Mouse (Mus musculus): ENCODE measurements around the gene Mrto4.

Gene Mrto4

GRCm38 (mm10) chr4:139338145-139338544, 14.2 kb downstream of the Mrto4 start:
- no peak for DNase-seq

- peak; percentile 27 for DNase-seq
These were observed 15.4 kb downstream of the Mrto4 start for GRCm38 (mm10) chr4:139336822-139337483.

- DNase-seq, result no peak
These were observed 16.9 kb downstream of the Mrto4 start for GRCm38 (mm10) chr4:139335507-139335906.

- DNase-seq, result no peak
These were observed 17.6 kb downstream of the Mrto4 start for GRCm38 (mm10) chr4:139334631-139335295.

- DNase-seq, result peak; percentile 51
These were observed 21.8 kb downstream of the Mrto4 start for GRCm38 (mm10) chr4:139330605-139331004.

- no peak for DNase-seq
These were observed 32.6 kb downstream of the Mrto4 start for GRCm38 (mm10) chr4:139319740-139320139.

- no peak for DNase-seq
These were observed 33.9 kb downstream of the Mrto4 start for GRCm38 (mm10) chr4:139318449-139318848.

- DNase-seq, result no peak
These were observed 39.7 kb downstream of the Mrto4 start for GRCm38 (mm10) chr4:139312632-139313031.

GRCm38 (mm10) chr4:139311707-139312106, 40.7 kb downstream of the Mrto4 start:
- no peak for DNase-seq

- no peak for DNase-seq
These were observed 41.3 kb downstream of the Mrto4 start for GRCm38 (mm10) chr4:139310899-139311701.

- peak; percentile 95 for DNase-seq
These were observed 42.0 kb downstream of the Mrto4 start, which contains the start of the genes Pqlc2 and Akr7a5 for GRCm38 (mm10) chr4:139310171-139310898. Pqlc2 (minus strand) TSS chr4:139310708. Akr7a5 (plus strand) TSS chr4:139310744.

- no peak for DNase-seq
These were observed 42.7 kb downstream of the Mrto4 start for GRCm38 (mm10) chr4:139309651-139310050.

GRCm38 (mm10) chr4:139307916-139308315, 44.5 kb downstream of the Mrto4 start:
- DNase-seq, result no peak

GRCm38 (mm10) chr4:139305521-139305920, 46.9 kb downstream of the Mrto4 start:
- no peak for DNase-seq

GRCm38 (mm10) chr4:139302241-139302640, 50.1 kb downstream of the Mrto4 start:
- no peak for DNase-seq

GRCm38 (mm10) chr4:139301780-139302179, 50.6 kb downstream of the Mrto4 start:
- no peak for DNase-seq

GRCm38 (mm10) chr4:139298671-139299366, 53.6 kb downstream of the Mrto4 start:
- DNase-seq, result no peak

- DNase-seq, result no peak
These were observed 54.8 kb downstream of the Mrto4 start for GRCm38 (mm10) chr4:139297566-139297965.

Measured in layer of hippocampus, adult 9-11 months (tissue).